Comparison of ENCODE assay signal across 8 mouse cellular contexts in the genomic region with DNA sequence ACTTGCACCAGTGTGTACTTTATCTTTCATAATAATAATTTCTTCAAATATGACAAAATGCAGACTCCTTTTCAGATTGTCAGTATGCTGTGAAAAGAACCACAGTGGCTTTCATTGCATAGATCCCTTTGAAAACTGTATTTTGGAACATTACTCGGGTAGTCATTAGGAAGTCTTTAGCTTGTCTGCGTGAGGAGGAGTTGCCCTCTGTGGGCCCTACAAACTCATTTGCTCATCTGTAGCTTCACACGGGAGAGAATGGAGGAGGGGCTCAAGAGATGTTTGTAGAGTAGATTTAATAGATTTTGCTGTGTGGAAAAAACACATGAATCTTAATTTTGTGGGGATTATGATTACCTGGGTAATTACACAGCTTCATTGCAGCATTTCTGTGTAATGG. TPM values are rescaled to one million over a fixed set of nuclear protein-coding genes. Genes with fewer than 3 reads are reported as not detected.
DNase-seq lines count a peak whose midpoint lies in the region; ATAC-seq and TF ChIP-seq lines count a peak whose summit lies in the region.

No protein-coding gene starts in this region.

- TF ChIP-seq EP300 in heart, postnatal 0 days (IDR thresholded peaks at IDR 0.05; ENCODE audit: low read depth), result no peak

- H3K4me2 ChIP-seq in heart, postnatal 0 days (ENCODE audit: low read depth, low read length), result peak overlapping the region; percentile 81
- H3K4me2 ChIP-seq in midbrain, embryonic 13.5 days (replicated peaks), result peak overlapping the region; percentile 67

- H3K9me3 ChIP-seq in heart, postnatal 0 days (replicated peaks; ENCODE audit: control insufficient read depth, low read length), result no peaks in the 10 kb centered on the region
- H3K9me3 ChIP-seq in hindbrain, embryonic 10.5 days, result no peaks in the 10 kb centered on the region
- H3K9me3 ChIP-seq in midbrain, embryonic 13.5 days, result no peaks in the 10 kb centered on the region

- peak overlapping the region; percentile 98 for H3K4me3 ChIP-seq in heart, postnatal 0 days (ENCODE audit: low read depth, low read length)
- H3K4me3 ChIP-seq in hindbrain, embryonic 10.5 days, result peak overlapping the region; percentile 97
- H3K4me3 ChIP-seq in midbrain, embryonic 13.5 days (replicated peaks), result peak overlapping the region; percentile 98

- no peak for ATAC-seq in heart, postnatal 0 days (ENCODE audit: insufficient read depth, low read depth)
- ATAC-seq in midbrain, embryonic 13.5 days, result no peak

- H3K9ac ChIP-seq in heart, postnatal 0 days (replicated peaks; ENCODE audit: low read depth, low read length), result peak overlapping the region; percentile 100
- peak overlapping the region; percentile 97 for H3K9ac ChIP-seq in midbrain, embryonic 13.5 days (replicated peaks)

- no peaks in the 10 kb centered on the region for H3K36me3 ChIP-seq in heart, postnatal 0 days (replicated peaks; ENCODE audit: control insufficient read depth, insufficient read depth, low read length)
- no peaks in the 10 kb centered on the region for H3K36me3 ChIP-seq in hindbrain, embryonic 10.5 days
- H3K36me3 ChIP-seq in midbrain, embryonic 13.5 days, result no peaks in the 10 kb centered on the region

- 2% methylated on average over 3 of the region's 3 CpGs for WGBS in heart, postnatal 0 days
- WGBS in hindbrain, embryonic 10.5 days, result 1% methylated on average over 3 of the region's 3 CpGs
- WGBS in midbrain, embryonic 13.5 days, result 1% methylated on average over 3 of the region's 3 CpGs

- intact Hi-C loops in left cerebral cortex, postnatal 36 days (cut with DNase I), result loop anchor here (5.0 kb wide), 2 partner anchors 72 to 118 kb away; a partner anchor contains a TSS

- TF ChIP-seq CTCF in heart, postnatal 0 days (IDR thresholded peaks at IDR 0.05; ENCODE audit: low read depth), result no peak

- no peaks in the 10 kb centered on the region for H3K27me3 ChIP-seq in heart, postnatal 0 days (ENCODE audit: control insufficient read depth, insufficient read depth, low read length)
- H3K27me3 ChIP-seq in hindbrain, embryonic 10.5 days (ENCODE audit: insufficient read depth, poor library complexity, severe bottlenecking), result no peaks in the 10 kb centered on the region
- H3K27me3 ChIP-seq in midbrain, embryonic 13.5 days, result no peaks in the 10 kb centered on the region

- peak overlapping the region; percentile 25; the same call in 1 of the 2 replicates for H3K27ac ChIP-seq in heart, postnatal 0 days (ENCODE audit: low read depth)
- peak overlapping the region; percentile 100 for H3K27ac ChIP-seq in hindbrain, embryonic 10.5 days
- H3K27ac ChIP-seq in midbrain, embryonic 13.5 days, result no peak overlapping the region

- no peak for DNase-seq in heart, postnatal 0 days (ENCODE audit: low spot score)
- DNase-seq in heart, adult 8-10 months (ENCODE audit: low spot score), result no peak
- peak; percentile 10 for DNase-seq in MN1 (ENCODE audit: low spot score)
- DNase-seq in hindbrain, embryonic 10.5 days (ENCODE audit: low spot score), result no peak
- no peak for DNase-seq in ovary, postnatal 14 days (ENCODE audit: low spot score)
- DNase-seq in adrenal gland, postnatal 36 days, result no peak
- no peak for DNase-seq in left cerebral cortex, postnatal 36 days (ENCODE audit: low spot score in 2 of 2)

- peaks cover 32% of the 10 kb centered on the region for H3K4me1 ChIP-seq in heart, postnatal 0 days (ENCODE audit: control insufficient read depth, insufficient read depth)
- peaks cover 36% of the 10 kb centered on the region for H3K4me1 ChIP-seq in hindbrain, embryonic 10.5 days (replicated peaks)
- H3K4me1 ChIP-seq in midbrain, embryonic 13.5 days (replicated peaks), result peaks cover 30% of the 10 kb centered on the region

RNA-seq across cellular contexts. Expression of a gene that starts 2.6 kb away (rescaled TPM):
- 105 and 118 TPM in 2 replicates for total RNA-seq in heart, postnatal 0 days (2014; rRNA removed; ENCODE audit: low replicate concordance)
- 102 and 103 TPM in 2 replicates for polyA plus RNA-seq in heart, postnatal 0 days (2015; fragmentation: Nextera tagmentation; extraction: Ambion mirVana)
- total RNA-seq in heart, adult 8-10 months (2022), result 10 to 100 TPM; 85.9 to 98.0 (median 89.2) TPM
- polyA plus RNA-seq in hindbrain, embryonic 10.5 days (2016; fragmentation: Nextera tagmentation; extraction: Ambion mirVana), result 128 and 160 TPM in 2 replicates
- polyA plus RNA-seq in midbrain, embryonic 13.5 days (2015; fragmentation: Nextera tagmentation; extraction: Ambion mirVana), result 120 TPM in 2 replicates
- 100 to 1,000 TPM; 120 to 138 TPM for total RNA-seq in adrenal gland, postnatal 36 days (2021)
- total RNA-seq in left cerebral cortex, postnatal 36 days (2021), result 10 to 100 TPM; 43.3 to 46.4 TPM
